Mouse (Mus musculus): ENCODE measurements around the gene Mapk8ip3. TPM values are rescaled to one million over a fixed set of nuclear protein-coding genes. Genes with fewer than 3 reads are reported as not detected.

Mapk8ip3 gene
- polyA plus RNA-seq (2015; fragmentation: Nextera tagmentation; extraction: Ambion mirVana), result 22.8 and 25.6 TPM in 2 replicates

GRCm38 (mm10) chr17:24936259-24937237 lies at the start of gene Mapk8ip3:
TSS of gene Mapk8ip3 (minus strand) at chr17:24936977.

GRCm38 (mm10) chr17:24960135-24960851 lies 23.5 kb upstream of the Mapk8ip3 start, which contains the start of gene Jpt2:
TSS of gene Jpt2 (minus strand) at chr17:24960689.

GRCm38 (mm10) chr17:24896241-24896992 lies 40.4 kb downstream of the Mapk8ip3 start, which contains the start of gene Nme3:
TSS of gene Nme3 (plus strand) at chr17:24896500.

GRCm38 (mm10) chr17:24894995-24895547 lies 41.7 kb downstream of the Mapk8ip3 start, which contains the start of the genes Eme2 and Mrps34:
TSS of gene Eme2 (minus strand) at chr17:24895087.
TSS of gene Mrps34 (plus strand) at chr17:24895116.

GRCm38 (mm10) chr17:24886134-24886931 lies 50.4 kb downstream of the Mapk8ip3 start, which contains the start of the genes Nubp2 and Spsb3:
TSS of gene Nubp2 (minus strand) at chr17:24886349.
TSS of gene Spsb3 (plus strand) at chr17:24886643.

GRCm38 (mm10) chr17:24865776-24866175 lies 71.0 kb downstream of the Mapk8ip3 start, which contains the start of gene Igfals:
TSS of gene Igfals (plus strand) at chr17:24865997.

GRCm38 (mm10) chr17:24850065-24850772 lies 86.6 kb downstream of the Mapk8ip3 start, which contains the start of gene Fahd1:
TSS of gene Fahd1 (minus strand) at chr17:24850364.

Other genes with a start within 250 kb of the Mapk8ip3 start
- 14.5 and 51.8 TPM in 2 replicates for gene Syngr3, start 247.0 kb downstream of the Mapk8ip3 start, polyA plus RNA-seq (2015; fragmentation: Nextera tagmentation; extraction: Ambion mirVana)
- gene Gfer, start 240.8 kb downstream of the Mapk8ip3 start, polyA plus RNA-seq (2015; fragmentation: Nextera tagmentation; extraction: Ambion mirVana), result 36.3 and 36.6 TPM in 2 replicates
- gene Noxo1, start 240.7 kb downstream of the Mapk8ip3 start, polyA plus RNA-seq (2015; fragmentation: Nextera tagmentation; extraction: Ambion mirVana), result 1.6 and 2.0 TPM in 2 replicates
- 21.3 and 34.2 TPM in 2 replicates for gene Tbl3, start 229.3 kb downstream of the Mapk8ip3 start, polyA plus RNA-seq (2015; fragmentation: Nextera tagmentation; extraction: Ambion mirVana)
- gene Rnf151, start 218.9 kb downstream of the Mapk8ip3 start, polyA plus RNA-seq (2015; fragmentation: Nextera tagmentation; extraction: Ambion mirVana), result not detected in 2 replicates
- 872 and 948 TPM in 2 replicates for gene Rps2, start 218.9 kb downstream of the Mapk8ip3 start, polyA plus RNA-seq (2015; fragmentation: Nextera tagmentation; extraction: Ambion mirVana)
- gene Ndufb10, start 212.5 kb downstream of the Mapk8ip3 start, polyA plus RNA-seq (2015; fragmentation: Nextera tagmentation; extraction: Ambion mirVana), result 222 and 254 TPM in 2 replicates
- 0.46 and 0.58 TPM in 2 replicates for gene Rpl3l, start 209.2 kb downstream of the Mapk8ip3 start, polyA plus RNA-seq (2015; fragmentation: Nextera tagmentation; extraction: Ambion mirVana)
- 47.7 and 55.8 TPM in 2 replicates for gene Msrb1, start 200.3 kb downstream of the Mapk8ip3 start, polyA plus RNA-seq (2015; fragmentation: Nextera tagmentation; extraction: Ambion mirVana)
- 4.2 and 12.5 TPM in 2 replicates for gene Hs3st6, start 184.0 kb downstream of the Mapk8ip3 start, polyA plus RNA-seq (2015; fragmentation: Nextera tagmentation; extraction: Ambion mirVana)
- 1.0 and 1.3 TPM in 2 replicates for gene Meiob, start 132.7 kb downstream of the Mapk8ip3 start, polyA plus RNA-seq (2015; fragmentation: Nextera tagmentation; extraction: Ambion mirVana)
- 56.0 and 73.6 TPM in 2 replicates for gene Hagh, start 96.8 kb downstream of the Mapk8ip3 start, polyA plus RNA-seq (2015; fragmentation: Nextera tagmentation; extraction: Ambion mirVana)
- 19.9 and 26.7 TPM in 2 replicates for gene Fahd1, start 86.6 kb downstream of the Mapk8ip3 start, polyA plus RNA-seq (2015; fragmentation: Nextera tagmentation; extraction: Ambion mirVana)
- 0.32 and 0.88 TPM in 2 replicates for gene Igfals, start 71.0 kb downstream of the Mapk8ip3 start, polyA plus RNA-seq (2015; fragmentation: Nextera tagmentation; extraction: Ambion mirVana)
- gene Nubp2, start 50.6 kb downstream of the Mapk8ip3 start, polyA plus RNA-seq (2015; fragmentation: Nextera tagmentation; extraction: Ambion mirVana), result 47.2 and 66.1 TPM in 2 replicates
- gene Spsb3, start 50.3 kb downstream of the Mapk8ip3 start, polyA plus RNA-seq (2015; fragmentation: Nextera tagmentation; extraction: Ambion mirVana), result 35.1 and 41.0 TPM in 2 replicates
- 23.7 and 39.5 TPM in 2 replicates for gene Eme2, start 41.9 kb downstream of the Mapk8ip3 start, polyA plus RNA-seq (2015; fragmentation: Nextera tagmentation; extraction: Ambion mirVana)
- 124 and 213 TPM in 2 replicates for gene Mrps34, start 41.9 kb downstream of the Mapk8ip3 start, polyA plus RNA-seq (2015; fragmentation: Nextera tagmentation; extraction: Ambion mirVana)
- gene Nme3, start 40.5 kb downstream of the Mapk8ip3 start, polyA plus RNA-seq (2015; fragmentation: Nextera tagmentation; extraction: Ambion mirVana), result 122 and 135 TPM in 2 replicates
- gene Jpt2, start 23.7 kb upstream of the Mapk8ip3 start, polyA plus RNA-seq (2015; fragmentation: Nextera tagmentation; extraction: Ambion mirVana), result 40.1 and 42.0 TPM in 2 replicates
- gene Cramp1l, start 78.8 kb upstream of the Mapk8ip3 start, polyA plus RNA-seq (2015; fragmentation: Nextera tagmentation; extraction: Ambion mirVana), result 4.4 and 4.6 TPM in 2 replicates
- 9.8 and 14.3 TPM in 2 replicates for gene Ift140, start 79.1 kb upstream of the Mapk8ip3 start, polyA plus RNA-seq (2015; fragmentation: Nextera tagmentation; extraction: Ambion mirVana)
- gene Tmem204, start 146.6 kb upstream of the Mapk8ip3 start, polyA plus RNA-seq (2015; fragmentation: Nextera tagmentation; extraction: Ambion mirVana), result 47.0 and 48.5 TPM in 2 replicates
- gene Telo2, start 179.0 kb upstream of the Mapk8ip3 start, polyA plus RNA-seq (2015; fragmentation: Nextera tagmentation; extraction: Ambion mirVana), result 17.3 and 18.1 TPM in 2 replicates
- gene Ptx4, start 183.8 kb upstream of the Mapk8ip3 start, polyA plus RNA-seq (2015; fragmentation: Nextera tagmentation; extraction: Ambion mirVana), result 0.17 and 0.25 TPM in 2 replicates
- 11.8 and 20.7 TPM in 2 replicates for gene Clcn7, start 196.4 kb upstream of the Mapk8ip3 start, polyA plus RNA-seq (2015; fragmentation: Nextera tagmentation; extraction: Ambion mirVana)
- gene Ccdc154, start 225.5 kb upstream of the Mapk8ip3 start, polyA plus RNA-seq (2015; fragmentation: Nextera tagmentation; extraction: Ambion mirVana), result 0.06 TPM in 1 of 2 replicates, not detected in the other
- gene Gm38655, start 238.5 kb upstream of the Mapk8ip3 start, polyA plus RNA-seq (2015; fragmentation: Nextera tagmentation; extraction: Ambion mirVana), result 0.33 and 0.40 TPM in 2 replicates
- gene BC003965, start 247.6 kb upstream of the Mapk8ip3 start, polyA plus RNA-seq (2015; fragmentation: Nextera tagmentation; extraction: Ambion mirVana), result 34.5 and 37.5 TPM in 2 replicates

Measured in adrenal gland, postnatal 0 days (tissue).